Mouse (Mus musculus): Measurements from ENCODE around the gene Nme3. TPM values are rescaled to one million over a fixed set of nuclear protein-coding genes. Genes with fewer than 3 reads are reported as not detected.

Gene Nme3
- 10 to 100 TPM; 30.2 to 32.4 TPM for total RNA-seq (2021)

DNA sequence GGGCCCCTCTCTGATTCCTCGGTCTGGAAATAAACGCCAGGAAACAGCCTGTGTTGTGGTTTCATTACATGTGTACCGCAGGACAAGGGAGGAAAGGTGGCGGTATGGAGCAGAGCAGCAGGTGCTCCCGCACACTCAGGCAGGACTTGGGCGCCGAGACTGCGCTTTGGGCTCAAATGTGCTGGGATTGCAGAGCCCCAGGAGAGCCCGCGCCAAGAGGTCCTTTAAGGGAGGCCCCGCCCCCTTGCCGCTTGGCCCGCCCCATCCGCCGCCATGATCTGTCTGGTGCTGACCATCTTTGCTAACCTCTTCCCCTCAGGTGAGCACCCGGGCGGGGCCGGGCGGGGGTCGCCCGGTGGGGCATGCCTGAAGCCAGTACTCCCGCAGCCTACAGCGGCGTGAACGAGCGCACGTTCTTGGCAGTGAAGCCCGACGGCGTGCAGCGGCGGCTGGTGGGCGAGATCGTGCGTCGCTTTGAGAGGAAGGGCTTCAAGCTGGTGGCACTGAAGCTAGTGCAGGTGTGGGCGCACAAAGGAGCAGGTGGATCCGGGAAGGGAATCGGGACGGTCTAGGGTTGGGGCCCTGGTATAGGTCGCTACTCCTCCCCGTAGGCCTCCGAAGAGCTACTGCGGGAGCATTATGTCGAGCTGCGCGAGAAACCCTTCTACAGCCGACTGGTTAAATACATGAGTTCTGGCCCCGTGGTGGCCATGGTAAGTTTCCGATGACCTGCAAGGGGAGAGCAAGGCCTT is at the start of gene Nme3:
Gene Nme3 (plus strand): TSS at position 260 of the 752 bp plus-strand sequence.
- DNase-seq: peak; percentile 75
- intact Hi-C loops (cut with DNase I): loop anchor here (10.0 kb wide), 1 partner anchor 482 kb away; the partner anchor contains the start of gene Rnps1

DNA sequence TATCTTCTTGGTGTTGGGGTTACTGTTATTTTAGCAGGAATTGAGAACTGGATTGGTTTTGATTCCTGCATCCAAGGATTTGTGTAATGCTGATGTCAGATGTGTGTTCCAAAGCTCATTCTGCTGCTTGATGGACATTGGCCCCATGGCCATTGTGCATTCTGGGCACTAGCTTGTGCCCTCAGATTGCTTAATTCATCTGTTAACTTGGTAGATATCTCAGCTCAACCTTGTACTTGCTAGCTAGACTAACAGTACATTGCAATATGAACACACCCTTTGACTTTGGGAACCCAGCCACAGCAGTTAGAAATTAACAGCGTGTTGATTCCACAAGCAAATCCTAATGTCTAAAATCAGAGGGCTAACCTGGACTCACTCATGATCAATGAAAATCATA is 48.9 kb upstream of the Nme3 start:
- intact Hi-C loops (cut with DNase I): no loop called here
- DNase-seq: no peak

DNA sequence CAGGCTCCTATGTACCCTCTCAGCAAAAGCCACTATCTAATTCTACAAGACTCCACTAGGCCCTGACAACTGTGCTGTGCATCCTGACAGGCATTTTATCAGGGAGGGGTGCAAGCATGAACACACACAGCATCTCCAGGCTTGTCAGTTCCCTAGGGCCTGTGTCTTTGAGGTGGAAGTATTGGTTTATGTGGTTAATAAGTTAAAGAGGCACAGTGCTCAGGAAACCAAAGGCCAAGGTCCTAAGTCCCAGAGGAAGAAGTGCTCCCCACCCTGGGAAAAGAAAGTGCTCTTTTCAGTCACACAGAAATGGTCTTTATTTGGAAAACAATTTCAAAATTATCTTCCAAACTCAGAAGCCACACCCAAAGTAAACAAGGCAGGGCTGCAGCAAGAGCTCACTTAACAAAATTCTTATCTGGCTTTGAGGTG is 47.7 kb upstream of the Nme3 start:
- intact Hi-C loops (cut with DNase I): no loop called here
- DNase-seq: no peak

DNA sequence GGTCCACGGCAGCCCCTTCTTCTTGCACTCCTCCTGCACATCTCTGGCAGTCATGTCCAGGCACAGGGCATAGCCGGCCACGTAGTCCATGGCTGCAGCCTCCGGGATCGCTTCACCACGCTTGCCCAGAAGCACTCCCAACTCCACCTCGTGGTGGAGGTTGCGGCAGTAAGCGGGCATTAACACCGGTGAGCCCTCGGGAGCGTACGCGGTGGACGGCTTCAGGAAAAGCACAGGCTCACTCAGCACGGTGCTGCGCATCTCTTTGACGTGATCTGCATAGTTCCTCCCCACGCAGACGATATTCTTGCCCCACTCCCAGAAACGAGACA is 46.6 kb upstream of the Nme3 start:
- intact Hi-C loops (cut with DNase I): loop anchor here (2.0 to 5.0 kb wide), 2 partner anchors 37 to 88 kb away; partner anchors contain the start of genes Mapk8ip3, Nubp2 and Spsb3
- DNase-seq: no peak

DNA sequence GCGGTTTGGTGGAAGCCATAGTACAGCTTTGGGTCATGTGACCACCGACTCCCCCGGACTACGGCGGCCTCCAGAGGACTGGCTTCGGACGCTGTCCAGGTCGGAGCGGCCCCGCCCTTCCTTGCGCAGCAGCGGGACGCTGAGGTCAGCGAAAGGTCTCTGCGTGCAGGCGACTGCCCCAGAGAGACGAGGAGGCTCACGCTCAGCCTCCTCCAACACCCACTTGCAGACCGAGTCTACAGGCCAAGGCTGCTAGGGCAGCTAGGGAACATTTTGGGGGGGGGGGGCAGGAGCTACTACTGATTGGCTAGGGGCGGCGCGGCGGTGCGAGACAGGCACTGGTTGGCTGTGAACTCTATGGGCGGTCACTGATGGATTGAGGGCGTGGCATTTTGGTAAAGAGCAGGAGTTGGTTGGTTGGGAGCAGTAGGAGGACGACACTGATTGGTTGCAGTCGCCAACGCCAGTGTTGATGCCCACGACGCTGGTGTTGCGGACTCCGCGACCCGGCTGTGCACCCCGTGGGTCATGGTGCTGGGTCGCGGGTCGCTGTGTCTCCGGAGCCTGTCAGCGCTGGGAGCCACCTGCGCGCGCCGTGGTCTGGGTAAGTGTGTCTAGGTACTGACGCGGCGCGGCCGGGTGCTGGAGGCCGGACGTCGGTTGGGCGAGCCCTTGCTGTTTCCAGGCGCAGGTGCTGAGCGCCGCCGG is 46.1 kb upstream of the Nme3 start, which contains the start of gene Fahd1:
Gene Fahd1 (minus strand): TSS at position 300 of the 708 bp plus-strand sequence.
- intact Hi-C loops (cut with DNase I): loop anchor here (2.0 to 5.0 kb wide), 2 partner anchors 37 to 87 kb away; partner anchors contain the start of genes Mapk8ip3, Nubp2 and Spsb3
- DNase-seq: peak; percentile 91 to 98

DNA sequence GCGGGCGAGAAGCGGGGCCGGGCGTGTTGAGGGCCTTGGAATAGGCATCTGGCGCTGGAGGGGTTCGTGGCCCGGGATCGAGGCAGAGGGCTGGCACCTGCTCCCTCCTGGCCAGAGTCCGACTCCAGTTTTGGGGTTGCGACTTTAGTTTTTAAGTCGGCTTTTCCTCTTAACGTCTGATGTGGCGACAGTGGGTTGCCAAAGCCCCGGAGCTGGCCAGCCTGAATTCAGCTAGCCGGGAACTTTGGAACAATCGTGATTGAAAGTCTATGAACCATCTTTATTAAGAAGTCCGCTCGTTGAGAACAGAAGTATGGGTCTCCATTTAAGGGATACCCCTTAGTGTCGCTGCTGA is 45.5 kb upstream of the Nme3 start:
- intact Hi-C loops (cut with DNase I): loop anchor here (2.0 to 5.0 kb wide), 2 partner anchors 36 to 87 kb away; partner anchors contain the start of genes Mapk8ip3, Nubp2 and Spsb3
- no peak for DNase-seq

DNA sequence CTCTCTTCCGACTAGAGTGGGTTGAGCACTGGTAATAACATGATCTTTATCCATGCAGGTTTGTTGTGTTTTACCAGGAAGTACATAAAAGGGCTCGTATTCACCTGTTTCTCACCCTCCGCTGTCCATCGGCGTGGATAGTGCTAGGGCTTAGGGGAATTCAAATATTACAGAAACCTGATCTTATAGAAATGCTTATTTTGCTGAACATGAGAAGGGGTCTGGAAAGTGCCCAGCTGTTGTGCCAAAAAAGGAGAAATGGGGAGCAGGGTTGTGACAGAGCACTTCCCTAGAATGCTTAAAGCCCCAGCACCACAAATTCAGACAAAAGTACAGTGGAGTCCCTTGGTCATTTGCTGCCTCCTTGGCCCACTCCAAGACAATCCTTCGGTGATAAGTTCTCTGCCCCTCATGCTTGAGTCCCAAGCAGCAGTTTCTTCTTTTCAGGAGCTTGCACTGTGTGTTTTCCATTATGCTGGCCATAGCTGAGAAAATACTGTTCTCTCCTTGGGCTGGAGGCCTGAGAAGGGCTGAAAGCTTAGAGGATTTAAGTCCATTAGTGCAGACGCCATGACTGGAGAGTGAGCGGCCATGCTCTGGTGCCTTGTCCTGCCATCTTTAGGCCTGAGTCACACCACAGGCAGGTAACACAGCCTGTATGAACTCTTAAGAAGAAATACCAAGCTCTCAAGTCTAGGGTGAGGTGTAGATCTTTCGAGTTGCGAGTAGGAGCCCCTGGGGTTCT is 44.7 kb upstream of the Nme3 start:
- DNase-seq: no peak
- intact Hi-C loops (cut with DNase I): loop anchor here (2.0 to 5.0 kb wide), 2 partner anchors 35 to 86 kb away; partner anchors contain the start of genes Mapk8ip3, Nubp2 and Spsb3

DNA sequence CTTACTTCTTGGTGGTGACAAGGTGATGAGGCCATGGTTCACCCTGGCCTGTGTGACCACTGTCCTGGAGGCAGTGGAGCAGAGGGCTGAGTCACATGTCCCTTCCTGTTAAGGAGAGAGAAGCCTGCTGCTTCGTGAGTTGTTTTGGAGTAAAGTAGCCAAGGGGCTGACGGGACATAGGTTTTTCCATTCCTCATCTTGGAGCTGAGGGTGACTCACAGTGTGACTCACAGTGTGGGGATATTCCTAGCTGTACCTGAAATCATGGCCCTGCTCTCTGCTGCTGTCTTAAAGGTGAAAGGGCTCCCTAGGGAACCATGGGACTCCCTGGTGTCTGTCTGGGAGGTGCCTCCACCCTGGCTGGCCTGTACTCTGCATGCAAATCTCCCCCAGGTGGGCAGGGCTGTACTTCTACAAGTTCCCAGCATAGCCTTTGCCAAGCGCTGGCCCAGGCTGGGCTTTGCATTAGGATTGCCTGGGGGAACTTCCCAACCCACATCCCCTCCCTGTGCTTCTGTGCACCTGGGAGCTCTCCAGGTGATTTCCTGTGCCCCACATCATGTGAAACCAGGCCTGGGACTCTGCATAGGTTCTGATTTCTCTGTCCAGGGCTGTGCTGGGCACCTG is 40.3 kb upstream of the Nme3 start:
- intact Hi-C loops (cut with DNase I): no loop called here
- DNase-seq: no peak

DNA sequence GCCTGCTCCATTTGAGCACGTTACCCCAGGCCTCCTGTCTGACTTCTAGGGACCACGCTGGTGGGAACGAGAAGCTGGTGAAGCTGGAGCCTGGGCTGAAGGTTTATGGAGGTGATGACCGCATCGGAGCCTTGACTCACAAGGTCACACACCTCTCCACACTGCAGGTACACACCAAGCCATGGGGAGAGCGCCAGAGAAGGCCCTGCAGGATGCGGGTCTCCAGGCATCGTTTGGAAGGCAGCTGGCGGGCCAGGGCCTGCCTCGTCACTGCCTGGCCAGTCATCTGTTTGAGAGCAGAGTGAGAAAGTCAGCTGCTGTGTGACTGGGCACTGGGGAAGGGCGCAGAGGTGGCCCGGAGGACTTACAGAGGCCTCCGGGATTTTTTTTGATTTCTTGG is 39.7 kb upstream of the Nme3 start:
- intact Hi-C loops (cut with DNase I): no loop called here
- DNase-seq: no peak

DNA sequence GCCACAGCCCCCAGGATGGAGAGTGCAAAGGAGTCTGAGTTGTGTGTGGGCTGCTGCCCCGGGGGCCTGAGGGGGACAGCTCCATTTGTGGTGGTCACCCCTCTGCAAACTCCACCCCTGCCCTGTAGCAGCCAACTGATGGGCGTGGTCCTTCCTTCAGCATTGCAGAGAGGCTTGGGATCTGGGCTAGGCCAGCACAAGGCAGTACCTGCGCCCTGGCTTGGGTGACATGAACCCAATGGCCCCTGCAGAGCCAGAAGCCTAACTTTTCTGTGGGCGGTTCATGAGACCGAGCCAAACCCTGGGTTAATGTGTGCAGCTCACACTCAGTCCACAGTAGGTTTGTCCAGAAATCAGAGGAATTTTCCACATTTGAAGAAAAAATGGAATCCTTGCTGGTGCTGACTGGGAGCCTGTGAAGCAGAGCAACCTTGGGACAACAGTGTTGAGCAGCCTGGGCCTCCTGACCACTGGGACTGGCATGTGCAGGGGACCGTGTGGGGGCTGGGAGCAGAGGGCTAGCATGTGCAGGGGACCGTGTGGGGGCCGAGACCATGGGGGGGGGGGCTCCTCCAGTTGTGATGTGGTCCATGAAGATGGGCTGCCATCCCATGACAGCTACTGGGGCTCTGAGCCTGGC is 38.3 kb upstream of the Nme3 start:
- intact Hi-C loops (cut with DNase I): no loop called here
- no peak for DNase-seq

DNA sequence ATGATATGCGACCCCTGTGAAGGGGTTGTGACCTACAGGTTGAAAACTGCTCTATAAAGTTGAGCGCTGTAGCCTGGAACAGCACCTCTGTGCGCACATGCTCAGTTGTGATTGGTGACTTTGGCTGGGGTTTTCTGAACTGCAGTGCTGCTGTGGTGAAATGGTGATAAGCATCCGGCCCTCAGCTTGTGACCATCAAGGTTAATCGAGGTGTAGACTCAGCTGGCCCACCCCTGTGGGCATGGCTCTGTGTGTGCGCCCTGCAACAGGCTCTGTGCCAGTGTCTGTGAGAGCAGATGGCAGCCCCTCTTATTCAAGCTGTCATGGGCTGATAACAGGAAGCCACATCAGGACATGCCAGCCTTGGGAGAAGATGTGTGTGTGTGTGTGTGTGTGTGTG is 37.3 kb upstream of the Nme3 start:
- intact Hi-C loops (cut with DNase I): no loop called here
- DNase-seq: no peak

DNA sequence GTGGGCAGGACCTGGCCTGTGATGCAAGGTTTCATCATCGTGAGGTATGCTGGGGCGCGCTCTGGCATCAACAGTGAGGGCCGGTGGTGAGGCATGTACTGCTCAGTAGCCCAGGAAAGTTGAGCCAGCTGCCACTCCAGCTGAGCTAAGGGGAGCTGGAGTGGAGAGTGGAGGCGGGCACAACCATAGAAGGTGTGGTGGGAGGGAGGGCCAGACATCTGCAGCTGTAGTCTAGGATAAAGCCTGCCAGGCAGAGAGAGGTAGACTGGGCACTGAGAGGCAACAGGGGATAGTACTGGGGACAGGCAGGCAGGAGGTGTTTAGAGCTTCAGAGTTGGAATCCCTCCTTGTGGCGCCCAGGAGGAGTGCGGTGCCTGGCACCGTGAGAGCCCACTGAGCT is 36.2 kb upstream of the Nme3 start:
- DNase-seq: no peak
- intact Hi-C loops (cut with DNase I): no loop called here

DNA sequence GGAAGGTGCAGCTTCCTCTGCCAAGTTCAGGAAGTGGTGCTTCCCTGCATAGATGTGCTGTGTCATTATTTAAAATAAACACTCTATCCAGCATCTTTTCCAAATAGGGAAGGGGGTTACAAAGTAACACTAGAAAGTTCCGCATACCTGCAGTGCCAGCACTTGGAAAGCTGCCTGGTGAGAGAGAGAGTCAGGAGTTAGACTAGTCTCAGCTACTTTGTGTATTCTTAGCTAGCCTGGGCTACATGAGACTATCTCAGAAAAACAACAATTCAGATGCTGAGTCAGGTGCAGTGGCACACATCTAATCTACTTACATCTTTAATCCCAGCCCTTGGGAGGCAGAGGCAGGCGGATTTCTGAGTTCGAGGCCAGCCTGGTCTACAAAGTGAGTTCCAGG is 34.5 kb upstream of the Nme3 start:
- intact Hi-C loops (cut with DNase I): no loop called here
- no peak for DNase-seq

DNA sequence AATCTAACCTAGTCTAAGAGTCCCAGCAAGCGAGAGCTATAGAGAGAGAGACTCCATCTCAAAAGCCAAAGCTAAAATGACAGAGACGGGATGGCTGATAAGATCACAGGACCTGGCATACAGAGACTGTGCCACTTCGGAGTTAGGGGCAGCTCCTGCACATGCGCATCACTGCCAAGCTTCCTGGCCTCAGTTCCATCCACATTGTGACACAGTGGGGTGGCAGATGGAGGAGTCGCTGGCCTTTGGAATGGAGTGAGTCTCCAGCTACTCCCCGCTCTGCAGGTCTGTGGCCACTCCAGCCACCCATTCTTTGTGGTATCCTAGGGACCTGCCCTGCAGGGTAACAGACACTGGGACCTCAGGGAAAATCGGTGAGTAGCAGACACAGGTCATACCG is 30.5 kb upstream of the Nme3 start, which contains the start of gene Igfals:
Gene Igfals (plus strand): TSS at position 222 of the 400 bp plus-strand sequence.
- intact Hi-C loops (cut with DNase I): no loop called here
- no peak for DNase-seq

DNA sequence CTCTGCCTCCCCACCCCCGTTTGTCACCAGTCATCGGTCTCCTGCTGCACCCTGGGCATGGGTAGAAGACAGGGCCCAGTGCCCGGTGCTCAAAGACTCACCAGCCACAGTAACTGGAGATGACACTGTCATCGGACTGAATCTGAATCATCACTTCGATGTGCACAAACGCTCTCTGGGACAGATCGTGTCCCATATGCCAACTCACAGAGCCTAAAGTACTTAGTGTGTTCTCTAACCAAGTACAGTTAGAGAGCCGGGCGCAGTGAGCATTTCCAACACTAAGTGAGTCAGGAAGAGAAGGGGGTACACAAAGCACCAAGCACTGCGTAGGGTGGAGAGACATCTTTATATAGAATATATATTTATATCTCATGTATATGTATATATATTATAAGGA is 28.4 kb upstream of the Nme3 start:
- no peak for DNase-seq
- intact Hi-C loops (cut with DNase I): no loop called here

DNA sequence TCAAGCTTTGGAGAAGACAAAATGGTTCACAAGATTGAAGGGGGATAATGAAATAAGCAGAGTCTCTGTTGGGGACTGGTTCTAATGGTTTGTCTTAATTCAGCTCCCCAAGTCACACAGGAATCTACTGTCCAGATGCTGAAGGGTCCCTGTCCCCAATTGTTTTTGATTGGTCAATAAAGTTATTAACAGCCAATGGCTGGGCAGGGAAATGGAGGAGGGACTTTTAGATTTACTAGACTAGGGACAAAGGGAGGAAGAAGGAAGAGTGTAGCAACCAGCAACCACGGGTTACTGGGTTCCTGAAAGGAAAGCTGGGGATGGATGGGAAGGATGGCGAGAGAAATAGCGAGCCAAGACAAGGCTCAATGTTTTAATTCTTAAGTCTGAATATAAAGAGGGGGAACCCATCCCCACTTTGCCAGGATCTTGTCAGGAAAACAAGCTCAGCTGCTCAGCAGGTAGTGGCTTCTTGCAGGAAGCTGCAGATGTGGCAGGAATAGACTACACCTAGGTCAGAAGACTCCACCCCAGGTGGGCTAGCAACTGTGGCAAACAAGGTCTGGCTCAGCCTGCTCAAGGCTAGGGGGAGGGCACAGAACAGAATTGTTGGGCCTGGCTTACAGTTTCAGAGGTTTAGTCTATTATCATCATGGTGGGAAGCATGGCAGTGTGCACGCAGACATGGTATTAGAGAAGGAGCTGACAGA is 22.4 kb upstream of the Nme3 start:
- intact Hi-C loops (cut with DNase I): no loop called here
- DNase-seq: no peak

DNA sequence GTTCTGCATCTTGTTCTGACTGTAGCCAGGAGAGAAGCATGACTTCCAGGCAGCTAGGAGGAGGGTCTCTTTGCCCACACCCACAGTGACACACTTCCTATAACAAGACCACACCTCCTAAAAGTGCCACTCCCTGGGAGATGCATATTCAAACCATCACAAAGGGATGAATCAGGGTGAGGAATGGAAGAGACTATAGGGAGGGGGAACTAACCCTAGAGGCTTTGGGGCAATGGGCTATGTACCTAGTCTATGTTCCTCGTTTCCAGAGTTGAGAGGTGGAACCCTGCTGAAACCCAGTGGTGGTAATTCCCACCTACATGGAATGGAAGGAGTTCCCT is 21.9 kb upstream of the Nme3 start:
- intact Hi-C loops (cut with DNase I): no loop called here
- DNase-seq: no peak

DNA sequence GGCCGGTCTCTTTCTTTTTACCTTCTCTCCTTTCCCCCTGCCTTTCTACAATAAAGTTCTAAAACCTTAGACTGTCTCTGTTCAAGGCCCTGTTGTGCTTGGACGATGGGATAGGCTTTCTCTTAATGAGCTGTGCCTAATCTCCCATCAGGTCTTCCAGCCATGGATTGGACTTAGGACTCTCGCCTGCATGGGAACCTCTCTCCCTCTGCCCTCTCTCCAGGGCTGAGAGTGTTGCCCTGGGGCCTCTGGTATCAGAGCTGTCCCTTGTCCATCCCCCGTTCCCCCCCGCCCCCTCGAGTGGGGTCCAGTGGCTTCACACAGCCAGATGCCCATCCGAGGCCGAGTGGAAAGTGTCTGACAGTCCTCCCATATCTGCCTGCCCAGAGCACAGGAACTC is 21.3 kb upstream of the Nme3 start:
- intact Hi-C loops (cut with DNase I): no loop called here
- DNase-seq: no peak

DNA sequence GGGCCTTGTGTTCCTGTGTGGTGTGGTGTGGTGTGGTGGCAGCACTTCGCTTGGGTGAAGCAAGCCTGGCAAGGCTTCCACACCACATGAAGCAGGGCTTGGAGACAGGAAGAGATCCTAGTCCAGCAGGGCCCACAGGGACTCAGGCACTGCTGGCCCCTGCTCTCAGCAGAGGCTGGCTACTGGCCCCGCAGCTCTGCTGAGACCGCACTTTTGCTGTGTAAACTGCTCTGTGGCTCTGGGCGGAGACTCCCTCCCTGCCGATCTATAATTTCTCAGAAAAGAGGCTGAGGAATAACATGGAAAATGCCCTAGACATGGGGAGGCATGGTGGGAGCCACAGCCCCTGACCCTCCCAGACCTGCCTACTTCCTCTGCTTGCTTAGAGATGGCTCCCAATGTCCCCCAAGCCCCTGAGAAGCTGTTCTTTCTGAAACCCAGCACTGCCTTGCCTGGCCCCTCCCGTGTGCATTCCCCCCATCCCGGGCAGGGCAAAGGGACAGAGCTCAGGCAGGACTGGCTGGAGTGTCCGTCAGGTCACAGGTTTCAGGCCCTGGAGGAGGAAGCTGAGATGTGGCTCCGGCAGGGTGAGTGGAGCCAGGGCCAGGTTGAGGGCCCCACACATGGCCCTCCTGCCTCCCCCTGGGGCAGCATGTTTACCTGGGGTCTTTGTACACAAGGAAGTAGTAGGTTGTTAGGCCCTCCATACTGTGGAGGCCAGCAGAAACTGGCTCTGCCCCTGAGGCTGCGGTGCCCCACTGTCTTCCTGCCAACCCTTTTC is 18.8 kb upstream of the Nme3 start:
- DNase-seq: no peak

More for the DNA sequence above, 18.8 kb upstream of the Nme3 start:
- intact Hi-C loops (cut with DNase I): no loop called here
